Mouse (Mus musculus) midbrain, embryonic 15.5 days (tissue): Measurements from ENCODE around the gene Upk2. TPM values are rescaled to one million over a fixed set of nuclear protein-coding genes. Genes with fewer than 3 reads are reported as not detected.
A peak's percentile ranks its signal among the peaks of the same experiment; 100 is the strongest.
"Not testable (repeated sequence)": the region's sequence is repeated elsewhere in the genome, so short reads cannot be mapped to it uniquely, and the experiment has no call there.

Experiments used
- ATAC-seq: fragments of 200-750 bp; cut with Nextera tagmentation; replicated peaks from 2 replicates; pipeline ENCODE4 v1.8.0; 2017; ENCODE audit warnings: moderate TSS enrichment
- H3K27ac ChIP-seq: fragments of 300-500 bp; sonication (generic); 2 replicates; pipeline ENCODE4 v1.5.1; 2015; ENCODE audit warnings: mild to moderate bottlenecking, inconsistent platforms
- H3K27me3 ChIP-seq: fragments of 300-500 bp; sonication (generic); replicated peaks from 2 replicates; pipeline ENCODE4 v1.6.1; 2015; ENCODE audit warnings: inconsistent platforms
- H3K36me3 ChIP-seq: fragments of 300-500 bp; sonication (generic); replicated peaks from 2 replicates; pipeline ENCODE4 v1.6.1; 2015; ENCODE audit warnings: inconsistent platforms
- H3K4me1 ChIP-seq: fragments of 300-500 bp; sonication (generic); 2 replicates; pipeline ENCODE4 v1.6.1; 2015; ENCODE audit warnings: inconsistent platforms
- H3K4me2 ChIP-seq: fragments of 300-500 bp; sonication (generic); 2 replicates; pipeline ENCODE4 v1.6.1; 2015; ENCODE audit warnings: inconsistent platforms, mild to moderate bottlenecking, moderate library complexity
- H3K4me3 ChIP-seq: fragments of 300-500 bp; sonication (generic); 2 replicates; pipeline ENCODE4 v1.5.1; 2015; ENCODE audit warnings: mild to moderate bottlenecking, inconsistent platforms
- H3K9ac ChIP-seq: fragments of 300-500 bp; sonication (generic); 2 replicates; pipeline ENCODE4 v1.6.1; 2015; ENCODE audit warnings: mild to moderate bottlenecking, inconsistent platforms
- H3K9me3 ChIP-seq: fragments of 300-500 bp; sonication (generic); 2 replicates; pipeline ENCODE4 v1.6.1; 2016; ENCODE audit warnings: inconsistent platforms
- WGBS: fragments of 180-500 bp; shearing (Covaris S2); methylation state at CpG from one replicate; pipeline ENCODE4 v1.1.7; 2015; ENCODE audit warnings: mixed read lengths; 5-methylcytosine and 5-hydroxymethylcytosine counted together
- polyA plus RNA-seq: library from polyadenylated mRNA; unstranded; fragments of >200 nt; fragmentation: Nextera tagmentation; extraction: Ambion mirVana; gene quantifications from 2 replicates; pipeline ENCODE4 v1.2.1, GENCODE M21; 2015

Gene Upk2
- polyA plus RNA-seq, 1 experiment from 2014 or later: not detected

- H3K4me1 ChIP-seq: peaks cover 33% of the 10 kb centered on the region
- peak overlapping the region; percentile 97 for H3K4me2 ChIP-seq
- no peaks in the 10 kb centered on the region for H3K27me3 ChIP-seq
- peak overlapping the region; percentile 99 for H3K27ac ChIP-seq
- peak overlapping the region; percentile 97 for H3K4me3 ChIP-seq
- WGBS: 4% methylated on average over 24 of the region's 24 CpGs
- no peaks in the 10 kb centered on the region for H3K9me3 ChIP-seq
- H3K36me3 ChIP-seq: no peaks in the 10 kb centered on the region
- H3K9ac ChIP-seq: peak overlapping the region; percentile 98
- 0 out of 2 replicates have a peak, but pooled peaks have one; percentile 7 for ATAC-seq
These were observed 22.8 kb upstream of the Upk2 start for GRCm38 (mm10) chr9:44477339-44478228.

- Histone ChIP-seq H3K9ac (no peak overlapping the region), H3K9me3 (no peaks in the 10 kb centered on the region), H3K27ac (no peak overlapping the region), H3K36me3 (no peaks in the 10 kb centered on the region), H3K4me2 (no peak overlapping the region), H3K4me1 (peaks cover 22% of the 10 kb centered on the region), H3K27me3 (no peaks in the 10 kb centered on the region), H3K4me3 (no peak overlapping the region)
- WGBS: 96% methylated on average over 3 of the region's 3 CpGs
- no peak for ATAC-seq
These were observed 21.2 kb upstream of the Upk2 start for GRCm38 (mm10) chr9:44475936-44476335.

GRCm38 (mm10) chr9:44474327-44474726 lies 19.6 kb upstream of the Upk2 start:
- Histone ChIP-seq H3K4me2 (no peak overlapping the region), H3K4me3 (no peak overlapping the region), H3K36me3 (no peaks in the 10 kb centered on the region), H3K9me3 (no peaks in the 10 kb centered on the region), H3K4me1 (peaks cover 18% of the 10 kb centered on the region), H3K27me3 (no peaks in the 10 kb centered on the region), H3K9ac (no peak overlapping the region), H3K27ac (no peak overlapping the region)
- WGBS: 48% methylated on average over 1 of the region's 1 CpGs
- no peak for ATAC-seq

GRCm38 (mm10) chr9:44473184-44473583 lies 18.4 kb upstream of the Upk2 start:
- ATAC-seq: no peak
- Histone ChIP-seq H3K9ac (no peak overlapping the region), H3K4me2 (no peak overlapping the region), H3K36me3 (no peaks in the 10 kb centered on the region), H3K4me3 (no peak overlapping the region), H3K9me3 (no peaks in the 10 kb centered on the region), H3K27me3 (no peaks in the 10 kb centered on the region), H3K27ac (no peak overlapping the region), H3K4me1 (peaks cover 28% of the 10 kb centered on the region)
- WGBS: 52% methylated on average over 3 of the region's 3 CpGs

- peak; percentile 58 for ATAC-seq
These were observed 14.0 kb upstream of the Upk2 start for GRCm38 (mm10) chr9:44468800-44469199.

GRCm38 (mm10) chr9:44468224-44468623 lies 13.4 kb upstream of the Upk2 start:
- no peak for ATAC-seq
- Histone ChIP-seq H3K9me3 (no peaks in the 10 kb centered on the region), H3K36me3 (no peaks in the 10 kb centered on the region), H3K4me3 (no peak overlapping the region), H3K27ac (peak overlapping the region; percentile 69), H3K27me3 (no peaks in the 10 kb centered on the region), H3K4me1 (peaks cover 21% of the 10 kb centered on the region), H3K9ac (no peak overlapping the region), H3K4me2 (no peak overlapping the region)
- WGBS: 55% methylated on average over 7 of the region's 7 CpGs

More at GRCm38 (mm10) chr9:44468800-44469199, 14.0 kb upstream of the Upk2 start:
- Histone ChIP-seq H3K27ac (peak overlapping the region; percentile 69), H3K4me3 (no peak overlapping the region), H3K36me3 (no peaks in the 10 kb centered on the region), H3K9ac (no peak overlapping the region), H3K9me3 (no peaks in the 10 kb centered on the region), H3K4me2 (peak overlapping the region; percentile 18), H3K4me1 (peaks cover 21% of the 10 kb centered on the region), H3K27me3 (no peaks in the 10 kb centered on the region)
- 25% methylated on average over 2 of the region's 2 CpGs for whole genome bisulfite sequencing

GRCm38 (mm10) chr9:44461950-44462349 lies 7.2 kb upstream of the Upk2 start:
- Histone ChIP-seq H3K9ac (no peak overlapping the region), H3K27ac (no peak overlapping the region), H3K4me1 (peaks cover 13% of the 10 kb centered on the region), H3K9me3 (no peaks in the 10 kb centered on the region), H3K27me3 (no peaks in the 10 kb centered on the region), H3K4me3 (no peak overlapping the region), H3K36me3 (no peaks in the 10 kb centered on the region), H3K4me2 (no peak overlapping the region)
- WGBS: 84% methylated on average over 5 of the region's 5 CpGs
- ATAC-seq: no peak

GRCm38 (mm10) chr9:44457035-44457742 lies 2.4 kb upstream of the Upk2 start:
- ATAC-seq: peak; percentile 98
- H3K4me1 ChIP-seq: peaks cover 40% of the 10 kb centered on the region
- peak overlapping the region; percentile 93 for H3K27ac ChIP-seq
- H3K9me3 ChIP-seq: no peaks in the 10 kb centered on the region
- H3K4me2 ChIP-seq: peak overlapping the region; percentile 48
- H3K9ac ChIP-seq: peak overlapping the region; percentile 29
- peak overlapping the region; percentile 20 for H3K4me3 ChIP-seq
- H3K36me3 ChIP-seq: no peaks in the 10 kb centered on the region
- no peaks in the 10 kb centered on the region; the same call in 1 of the 2 replicates for H3K27me3 ChIP-seq
- 2% methylated on average over 11 of the region's 11 CpGs for WGBS

GRCm38 (mm10) chr9:44454132-44454890 lies 465 bp downstream of the Upk2 start:
- H3K9ac ChIP-seq: no peak overlapping the region
- H3K27ac ChIP-seq: no peak overlapping the region
- WGBS: 7% methylated on average over 14 of the region's 14 CpGs
- H3K4me1 ChIP-seq: peaks cover 40% of the 10 kb centered on the region
- no peak overlapping the region for H3K4me2 ChIP-seq
- no peaks in the 10 kb centered on the region; the same call in 1 of the 2 replicates for H3K27me3 ChIP-seq
- no peaks in the 10 kb centered on the region for H3K36me3 ChIP-seq
- H3K9me3 ChIP-seq: no peaks in the 10 kb centered on the region
- ATAC-seq: peak; percentile 59
- H3K4me3 ChIP-seq: no peak overlapping the region

GRCm38 (mm10) chr9:44450387-44450786 lies 4.4 kb downstream of the Upk2 start:
- ATAC-seq: no peak
- no peaks in the 10 kb centered on the region for H3K36me3 ChIP-seq
- no peak overlapping the region for H3K27ac ChIP-seq
- no peaks in the 10 kb centered on the region; the same call in 1 of the 2 replicates for H3K27me3 ChIP-seq
- H3K4me2 ChIP-seq: no peak overlapping the region
- H3K4me1 ChIP-seq: peaks cover 11% of the 10 kb centered on the region
- H3K4me3 ChIP-seq: no peak overlapping the region
- H3K9me3 ChIP-seq: no peaks in the 10 kb centered on the region
- H3K9ac ChIP-seq: no peak overlapping the region

GRCm38 (mm10) chr9:44444402-44445025 lies 10.3 kb downstream of the Upk2 start:
- not testable (repeated sequence) for ATAC-seq, H3K4me3 ChIP-seq, H3K4me2 ChIP-seq, H3K4me1 ChIP-seq, H3K27ac ChIP-seq, H3K27me3 ChIP-seq, H3K9me3 ChIP-seq, H3K36me3 ChIP-seq, H3K9ac ChIP-seq
- 82% methylated on average over 7 of the region's 7 CpGs for WGBS
